Mouse (Mus musculus) adrenal gland, postnatal 14 days (tissue): ENCODE measurements around the gene Abl1. TPM values are rescaled to one million over a fixed set of nuclear protein-coding genes. Genes with fewer than 3 reads are reported as not detected.

Experiments used
- DNase-seq: peaks from one replicate; pipeline ENCODE4 v3.0.0; 2021; ENCODE audit warnings: mixed read lengths
- total RNA-seq: library from RNA; stranded (reverse); gene quantifications from 2 replicates; pipeline ENCODE4 v1.2.3, GENCODE M21; 2021

Gene Abl1
- total RNA-seq, 1 experiment from 2014 or later = 57.5 TPM

DNA sequence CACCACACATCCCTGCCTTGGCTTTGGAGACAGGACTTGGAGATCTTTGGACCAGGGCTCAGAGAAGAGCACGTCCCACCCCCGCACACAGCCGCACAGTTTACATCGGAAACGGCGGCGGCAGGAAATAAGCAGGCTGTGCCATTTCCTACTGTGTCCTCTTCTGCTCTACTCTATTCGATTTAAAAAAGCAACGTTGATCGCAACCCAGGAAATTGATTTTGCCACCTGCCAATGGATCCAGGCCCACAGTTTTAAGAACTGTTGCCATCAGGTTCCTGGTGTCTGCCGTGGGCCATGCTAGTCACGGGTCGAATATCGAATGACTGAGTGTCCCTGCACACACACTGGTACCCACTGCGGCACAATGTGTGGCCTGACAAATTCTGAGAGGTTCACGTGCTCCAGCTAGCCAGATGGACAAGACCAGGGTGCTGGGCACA is 137.3 kb downstream of the Abl1 start:
- DNase-seq = no peak

DNA sequence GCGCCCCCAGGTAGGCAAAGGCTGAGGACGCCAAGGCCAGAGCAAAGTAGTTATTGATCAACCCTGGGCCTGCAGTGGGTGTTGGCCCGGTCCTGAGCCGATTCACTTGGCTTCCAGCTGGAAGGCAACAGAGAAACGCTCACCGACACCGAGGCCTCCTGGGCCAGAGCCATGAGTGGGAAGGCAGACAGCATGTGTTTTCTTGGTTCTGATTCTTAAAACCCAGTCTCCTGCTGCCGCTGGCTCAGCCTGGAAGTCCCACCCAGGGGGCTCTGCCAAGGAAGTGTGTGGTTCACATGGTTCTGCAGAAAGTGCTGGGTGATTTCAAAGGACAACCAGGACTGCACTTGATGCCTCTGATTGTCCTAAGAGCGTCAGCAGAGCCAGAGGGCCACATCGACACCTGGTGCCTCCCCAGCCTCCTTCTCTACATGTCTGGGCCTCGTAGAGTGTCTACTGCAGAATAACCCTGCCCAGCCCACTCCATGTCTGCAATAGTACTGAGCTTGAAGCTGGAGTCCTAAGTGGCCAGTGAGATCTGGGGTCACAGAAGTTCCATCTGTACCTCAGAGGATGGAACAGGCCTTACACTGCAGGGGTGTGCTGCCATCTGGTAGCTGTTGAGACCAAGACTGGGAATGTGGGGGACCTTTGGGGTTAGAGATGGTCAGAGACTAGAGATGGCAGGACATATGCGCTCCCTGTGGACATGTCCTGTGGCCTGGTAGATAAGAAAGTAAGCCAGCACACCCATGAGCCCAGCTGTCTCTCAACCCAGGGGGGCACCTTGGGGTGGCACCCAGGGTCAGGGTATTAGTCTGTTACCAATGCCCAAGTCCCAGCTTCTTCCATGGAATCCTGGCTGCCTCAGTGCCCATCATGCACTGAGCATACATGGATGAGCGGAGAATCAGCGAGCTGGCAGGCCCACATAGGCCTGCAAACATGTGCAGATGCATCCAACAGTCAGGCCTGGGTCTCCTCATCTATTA is 138.2 kb downstream of the Abl1 start:
- no peak for DNase-seq

DNA sequence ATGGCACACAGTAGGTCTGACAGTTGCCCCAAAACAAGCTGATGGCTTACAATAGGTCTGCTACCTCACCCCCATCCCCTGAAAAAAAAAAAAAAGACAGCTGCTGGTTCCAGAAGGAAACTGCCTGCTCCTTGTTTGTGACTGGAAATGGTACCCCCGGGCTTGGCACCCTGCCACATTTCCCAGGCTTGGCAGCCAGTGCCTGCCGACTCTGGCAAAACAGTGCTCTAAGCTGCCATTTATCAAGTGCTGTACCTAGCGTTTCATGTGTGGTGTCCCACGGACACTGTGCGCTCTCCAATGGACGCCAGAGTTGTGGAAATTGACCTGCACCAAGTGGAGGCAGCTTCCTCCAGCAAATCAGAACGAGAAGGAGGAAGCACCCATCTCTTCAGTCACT is 139.7 kb downstream of the Abl1 start:
- peak; percentile 64 for DNase-seq

DNA sequence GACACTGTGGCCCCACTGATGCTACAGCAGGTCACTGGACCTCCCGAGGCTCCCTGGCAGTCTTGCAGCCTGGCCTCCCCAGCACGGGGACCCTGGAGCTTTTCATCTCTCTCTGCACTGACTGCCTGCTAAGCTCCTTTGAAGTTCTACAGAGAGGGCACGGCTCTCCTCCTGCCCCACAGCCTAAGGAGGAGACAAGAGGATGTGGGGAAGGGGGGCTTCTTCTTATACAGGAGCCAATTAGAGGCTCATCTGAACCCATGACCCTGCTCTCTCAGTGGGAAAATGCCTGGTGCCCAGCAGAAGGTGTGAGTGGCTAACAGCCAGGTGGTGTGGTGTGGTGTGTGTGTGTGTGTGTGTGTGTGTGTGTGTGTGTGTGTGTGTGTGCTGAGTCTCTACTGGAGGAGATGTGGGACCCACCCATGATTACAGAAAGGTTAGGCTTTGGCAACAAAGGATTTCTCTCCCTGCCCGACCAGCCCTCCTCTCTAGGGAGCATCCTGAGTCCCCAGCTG is 140.2 kb downstream of the Abl1 start:
- DNase-seq = no peak

DNA sequence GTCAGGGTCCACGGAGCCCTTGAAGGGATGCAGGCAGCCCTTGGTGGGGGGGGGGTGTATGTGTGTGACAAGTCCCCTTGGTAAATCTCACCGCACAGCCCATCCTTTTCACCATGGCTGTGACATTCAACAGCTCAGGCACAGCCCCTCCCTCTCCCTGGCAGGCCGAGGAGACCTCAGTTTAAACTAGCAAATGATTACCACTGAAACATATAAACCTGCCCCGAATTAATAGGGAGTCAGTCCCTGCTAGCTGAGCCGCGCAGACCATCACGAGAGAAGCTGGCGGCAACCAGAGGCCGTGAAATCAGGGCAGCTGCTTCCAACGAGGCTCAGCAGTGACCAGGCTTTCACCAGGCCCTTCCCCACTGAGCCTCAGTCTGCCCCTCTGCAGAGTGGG is 147.9 kb downstream of the Abl1 start:
- DNase-seq = no peak

DNA sequence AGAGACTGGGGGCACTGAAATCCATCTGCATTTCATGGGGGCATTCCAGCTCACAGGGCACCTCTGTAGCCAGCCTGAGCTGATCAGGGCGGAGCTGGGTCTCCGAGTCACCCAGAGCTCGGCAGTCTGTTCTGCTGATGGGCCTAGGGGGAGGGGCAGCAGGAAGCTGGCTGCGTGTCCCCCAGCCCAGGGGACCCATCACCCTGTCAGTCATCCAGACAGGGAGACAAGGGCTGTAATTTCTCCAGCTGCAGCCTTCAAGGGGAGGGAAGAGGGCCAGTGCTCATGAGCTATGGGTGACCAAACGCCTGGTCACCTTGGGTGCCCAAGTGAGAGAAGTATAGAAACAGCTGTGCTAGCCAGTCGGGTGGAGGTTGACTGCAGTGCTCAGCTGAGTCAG is 148.8 kb downstream of the Abl1 start:
- no peak for DNase-seq

DNA sequence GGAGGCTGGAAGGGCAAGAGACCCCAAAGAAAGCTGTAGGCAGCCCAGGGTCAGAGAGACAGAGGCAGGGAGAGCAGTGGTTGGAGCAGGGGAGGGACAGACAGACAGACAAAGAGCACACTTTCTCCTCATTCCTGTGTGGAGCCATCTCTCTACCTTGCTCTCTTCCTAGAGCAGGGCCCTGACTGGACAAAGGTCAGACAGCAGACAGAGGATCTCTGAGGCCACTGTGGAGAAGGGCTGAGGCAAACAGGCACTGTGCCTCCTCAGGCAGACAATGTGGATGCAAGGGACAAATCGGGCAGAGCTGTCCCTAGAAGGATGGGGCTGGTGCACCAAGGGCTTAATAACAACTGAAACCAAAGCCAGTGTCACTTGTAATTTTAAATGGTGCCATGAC is 150.7 kb downstream of the Abl1 start:
- DNase-seq = no peak

DNA sequence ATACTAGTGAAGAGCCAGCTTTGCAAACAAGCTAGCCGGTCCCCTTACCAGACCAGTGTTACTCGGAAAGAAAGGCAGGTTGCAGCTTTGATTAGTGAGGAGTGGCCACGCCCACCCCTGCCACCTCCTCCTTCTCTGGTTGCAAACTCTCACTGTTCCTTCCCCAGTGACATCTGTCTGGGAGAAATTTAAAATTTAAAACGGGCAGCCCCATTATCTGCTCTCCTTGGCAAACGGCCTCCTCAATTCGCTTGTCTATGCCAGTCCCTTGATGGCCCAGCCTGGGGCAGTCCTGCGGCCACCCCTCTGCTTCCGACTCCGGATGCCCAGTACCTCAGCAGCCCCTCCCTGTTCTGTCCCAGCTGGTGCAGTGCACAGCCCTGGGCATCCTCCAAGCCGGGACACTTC is 156.6 kb downstream of the Abl1 start:
- no peak for DNase-seq

DNA sequence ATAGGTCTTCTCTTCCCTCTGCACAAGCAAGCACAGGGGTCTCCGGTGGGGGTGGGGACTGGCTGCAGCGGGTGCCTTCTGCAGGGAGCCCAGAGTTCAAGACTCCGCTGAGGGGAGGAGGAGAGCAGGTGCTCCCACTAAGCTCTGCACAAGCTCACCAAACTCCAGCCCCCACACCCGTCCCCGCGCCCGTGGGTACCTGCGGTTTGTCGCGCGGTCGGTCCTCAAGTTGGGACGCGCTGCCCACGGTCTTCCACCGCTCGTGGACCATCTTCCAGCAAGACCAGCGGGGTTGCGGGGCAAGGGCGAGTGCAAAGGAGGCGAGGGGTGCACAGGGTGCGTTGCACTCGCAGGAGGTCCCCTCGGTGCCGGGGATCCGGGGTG is 157.3 kb downstream of the Abl1 start:
- DNase-seq = no peak

DNA sequence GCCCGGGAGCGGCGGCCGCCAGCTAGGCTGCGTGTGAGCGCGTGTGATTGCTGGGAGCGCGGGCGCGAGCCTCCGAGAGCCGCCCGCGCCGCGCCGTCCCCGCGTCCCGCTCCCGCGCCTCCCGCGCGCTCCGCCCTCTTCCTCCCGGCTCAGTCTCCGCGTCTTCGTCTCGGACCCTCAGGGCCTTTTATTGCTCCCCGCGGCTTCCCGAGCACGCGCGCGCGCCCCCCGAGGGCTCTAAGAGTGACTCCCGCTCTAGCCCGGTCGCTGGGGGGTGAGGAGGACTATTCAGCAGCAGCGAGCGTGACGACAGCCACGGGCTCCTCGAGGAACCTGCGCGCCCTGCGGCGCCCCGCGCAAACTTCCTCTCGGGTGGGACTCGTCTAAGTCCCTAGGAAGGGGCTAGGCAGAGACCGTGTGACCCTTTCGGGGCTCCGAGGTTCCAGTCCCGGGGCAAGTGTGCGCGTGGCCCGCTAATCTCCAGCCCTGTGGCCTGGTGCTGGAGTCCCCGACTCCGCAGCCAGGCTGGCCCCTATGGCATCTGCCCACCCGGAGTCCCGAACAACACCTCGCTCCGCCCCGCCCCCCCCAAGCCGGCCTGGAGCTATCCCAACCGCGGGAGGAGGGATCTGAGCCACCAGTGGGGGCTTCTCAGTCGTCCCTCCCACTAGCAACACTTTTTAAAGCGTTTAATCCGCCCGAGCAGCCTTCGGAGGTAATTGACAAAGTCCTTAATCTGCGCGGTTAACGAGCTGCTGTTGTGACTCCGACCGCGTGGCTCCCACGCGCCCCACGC is 157.9 kb downstream of the Abl1 start, which contains the start of gene Fibcd1:
Gene Fibcd1 (minus strand): TSS at position 110 of the 796 bp plus-strand sequence.
- peak; percentile 32 for DNase-seq

DNA sequence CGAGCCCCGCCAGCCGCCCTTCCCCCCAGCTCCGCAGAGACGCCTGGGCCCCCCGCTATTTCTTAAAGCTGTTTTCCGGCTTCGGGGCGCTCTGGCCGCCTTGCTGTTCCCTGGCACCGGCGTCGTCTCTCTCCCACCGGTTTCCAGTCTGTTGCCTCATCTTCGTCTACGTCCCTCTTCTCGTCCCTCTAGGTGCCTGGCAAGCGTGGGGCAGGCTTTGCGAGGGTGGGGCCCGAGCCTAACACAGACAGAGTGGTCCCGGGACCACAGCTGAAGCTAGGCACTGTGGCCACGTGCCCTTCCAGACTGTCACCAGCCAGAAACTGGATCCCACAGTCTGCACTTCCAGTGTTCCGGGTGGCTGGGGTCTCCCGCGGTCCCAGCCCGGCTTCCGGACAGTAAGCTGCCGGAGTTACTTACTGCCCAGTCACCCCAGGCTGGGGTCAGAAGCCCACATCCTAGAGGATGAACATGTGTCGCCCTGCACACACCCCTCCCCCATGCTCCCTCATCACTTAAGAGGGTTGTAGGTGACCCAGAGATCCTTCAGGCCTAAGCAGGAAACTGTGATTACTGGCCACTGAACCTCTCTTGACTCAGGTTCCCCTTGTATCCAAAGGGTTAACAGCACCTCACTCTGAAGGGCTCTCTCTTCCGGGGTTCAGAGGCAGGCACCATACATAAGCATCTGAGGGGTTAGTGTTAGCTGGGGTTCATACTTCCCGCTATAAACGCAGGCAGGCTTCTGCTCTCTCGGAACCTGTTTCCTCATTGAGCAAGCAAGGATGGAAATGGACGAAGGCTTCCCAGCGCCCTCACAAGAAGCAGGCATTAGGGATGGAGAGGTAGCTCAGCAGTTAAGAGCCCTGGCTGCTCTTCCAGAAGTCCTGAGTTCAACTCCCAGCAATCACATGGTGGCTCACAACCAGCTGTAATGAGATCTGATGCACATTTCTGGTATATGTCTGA is 158.8 kb downstream of the Abl1 start:
- DNase-seq = no peak

DNA sequence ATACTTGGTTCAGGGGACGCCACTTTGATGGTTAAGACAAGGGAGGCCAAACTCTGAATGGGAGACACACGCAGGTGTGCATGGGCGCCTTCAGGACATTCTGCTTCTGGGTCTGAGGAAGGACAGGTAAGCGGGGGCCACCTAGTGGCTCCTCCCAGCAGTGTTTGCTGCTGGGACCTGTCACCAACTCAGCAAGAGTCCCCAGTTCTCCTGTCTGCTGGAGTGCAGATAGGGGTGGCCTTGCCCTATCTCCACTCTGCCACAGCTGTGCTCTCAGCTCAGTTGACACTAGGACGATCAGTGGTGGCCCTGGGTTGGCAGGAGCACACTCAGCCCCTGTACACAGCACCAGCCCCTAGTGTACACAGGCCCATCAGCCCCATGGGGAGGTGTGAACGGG is 159.7 kb downstream of the Abl1 start:
- peak; percentile 49 for DNase-seq

DNA sequence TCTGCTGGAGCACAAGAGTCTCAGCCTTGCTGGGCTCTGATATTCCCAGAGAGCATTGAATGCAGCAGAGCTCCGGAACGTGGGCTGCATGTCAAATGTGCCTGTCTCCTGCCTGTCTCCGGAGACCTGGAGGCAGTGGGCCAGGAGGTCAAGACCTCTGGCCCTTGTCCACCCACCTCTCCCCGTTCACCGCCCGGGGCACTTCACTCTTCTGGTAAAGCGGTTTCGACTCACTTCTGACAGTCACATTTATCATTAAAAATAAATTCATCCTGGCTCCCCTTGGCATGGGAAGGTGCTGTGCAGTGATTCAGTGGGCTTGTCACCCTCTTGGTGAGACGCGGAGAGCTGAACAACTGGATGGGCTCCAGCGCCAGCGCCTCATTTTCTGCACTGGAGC is 162.0 kb downstream of the Abl1 start:
- DNase-seq = peak; percentile 33

Other genes with a start within 250 kb of the Abl1 start
- gene Ass1, start 218.2 kb upstream of the Abl1 start, total RNA-seq = 46.9 and 410 TPM in 2 replicates
- 49.9 and 54.4 TPM in 2 replicates for gene Fubp3, start 115.7 kb upstream of the Abl1 start, total RNA-seq
- not detected in 2 replicates for gene Prdm12, start 48.3 kb upstream of the Abl1 start, total RNA-seq
- gene Exosc2, start 17.7 kb upstream of the Abl1 start, total RNA-seq = 22.8 and 25.3 TPM in 2 replicates
- 0.19 TPM in 1 of 2 replicates, not detected in the other for gene Qrfp, start 122.2 kb downstream of the Abl1 start, total RNA-seq
- gene Fibcd1, start 157.6 kb downstream of the Abl1 start, total RNA-seq = 0.07 and 0.38 TPM in 2 replicates
- gene Lamc3, start 198.9 kb downstream of the Abl1 start, total RNA-seq = 14.4 and 14.9 TPM in 2 replicates